Mouse (Mus musculus) limb, embryonic 11.5 days (tissue): ENCODE data around the gene Ctu1. TPM values are rescaled to one million over a fixed set of nuclear protein-coding genes. Genes with fewer than 3 reads are reported as not detected.
"Not testable (repeated sequence)": the region's sequence is repeated elsewhere in the genome, so short reads cannot be mapped to it uniquely, and the experiment has no call there.

ENCODE experiments used
- ATAC-seq: fragments of 200-750 bp; cut with Nextera tagmentation; 2 replicates; pipeline ENCODE4 v1.8.0; 2017; ENCODE audit warnings: low read depth; ENCODE audit not compliant: insufficient number of reproducible peaks, low FRiP score, low TSS enrichment
- DNase-seq: peaks from one replicate; pipeline ENCODE4 v3.0.0-alpha.2; 2015; ENCODE audit warnings: low spot score
- H3K27ac ChIP-seq: fragments of 300-500 bp; sonication (generic); replicated peaks from 2 replicates; pipeline ENCODE4 v1.5.1; 2014; ENCODE audit warnings: low read depth, mild to moderate bottlenecking, low read length
- H3K27me3 ChIP-seq: fragments of 300-500 bp; sonication (generic); 2 replicates; pipeline ENCODE4 v1.6.1; 2014; ENCODE audit warnings: mild to moderate bottlenecking, low read length, mixed read lengths; ENCODE audit not compliant: control insufficient read depth, insufficient read depth
- H3K36me3 ChIP-seq: fragments of 300-500 bp; sonication (generic); 2 replicates; pipeline ENCODE4 v1.6.1; 2014; ENCODE audit warnings: mild to moderate bottlenecking, low read length, moderate library complexity, mixed read lengths; ENCODE audit not compliant: control insufficient read depth, insufficient read depth
- H3K4me1 ChIP-seq: fragments of 300-500 bp; sonication (generic); 2 replicates; pipeline ENCODE4 v1.6.1; 2014; ENCODE audit warnings: low read length, mixed read lengths; ENCODE audit not compliant: control insufficient read depth, insufficient read depth
- H3K4me2 ChIP-seq: fragments of 300-500 bp; sonication (generic); 2 replicates; pipeline ENCODE4 v1.6.1; 2014; ENCODE audit warnings: low read depth, mild to moderate bottlenecking, moderate library complexity; ENCODE audit not compliant: severe bottlenecking
- H3K4me3 ChIP-seq: fragments of 300-500 bp; sonication (generic); 2 replicates; pipeline ENCODE4 v1.5.1; 2014; ENCODE audit warnings: low read depth, low read length
- H3K9ac ChIP-seq: fragments of 300-500 bp; sonication (generic); 2 replicates; pipeline ENCODE4 v1.6.1; 2014; ENCODE audit warnings: mild to moderate bottlenecking, low read length
- H3K9me3 ChIP-seq: fragments of 300-500 bp; sonication (generic); 2 replicates; pipeline ENCODE4 v1.6.1; 2016; ENCODE audit warnings: low read length; ENCODE audit not compliant: control insufficient read depth
- WGBS: fragments of 180-500 bp; shearing (Covaris S2); extraction: QIAGEN DNeasy Blood & Tissue Kit; methylation state at CpG from one replicate; pipeline ENCODE4 v1.1.7; 2014; 5-methylcytosine and 5-hydroxymethylcytosine counted together
- polyA plus RNA-seq: library from polyadenylated mRNA; unstranded; fragments of >200 nt; fragmentation: Nextera tagmentation; extraction: Ambion mirVana; gene quantifications from 2 replicates; pipeline ENCODE4 v1.2.1, GENCODE M21; 2014

Ctu1 gene
- polyA plus RNA-seq, 1 experiment from 2014 or later = 10.8 TPM

GRCm38 (mm10) chr7:43637118-43637517 lies 34.7 kb upstream of the Ctu1 start:
- no peak overlapping the region for H3K4me2 ChIP-seq
- no peaks in the 10 kb centered on the region for H3K36me3 ChIP-seq
- H3K9me3 ChIP-seq = no peaks in the 10 kb centered on the region
- H3K27ac ChIP-seq = no peak overlapping the region
- no peak overlapping the region for H3K4me3 ChIP-seq
- no peak for ATAC-seq
- no peaks in the 10 kb centered on the region for H3K27me3 ChIP-seq
- DNase-seq = no peak
- WGBS = 82% methylated on average over 1 of the region's 1 CpGs
- H3K4me1 ChIP-seq = no peaks in the 10 kb centered on the region
- H3K9ac ChIP-seq = no peak overlapping the region

- ATAC-seq = no peak
- WGBS = 92% methylated on average over 5 of the region's 5 CpGs
- DNase-seq = no peak
- Histone ChIP-seq H3K9me3 (no peaks in the 10 kb centered on the region), H3K4me2 (no peak overlapping the region), H3K36me3 (no peaks in the 10 kb centered on the region), H3K27ac (no peak overlapping the region), H3K27me3 (no peaks in the 10 kb centered on the region), H3K4me1 (no peaks in the 10 kb centered on the region), H3K9ac (no peak overlapping the region), H3K4me3 (no peak overlapping the region)
Observed at GRCm38 (mm10) chr7:43642587-43642986, 29.2 kb upstream of the Ctu1 start.

- no peak overlapping the region for H3K27ac ChIP-seq
- ATAC-seq (no peak), DNase-seq (no peak)
- no peak overlapping the region for H3K9ac ChIP-seq
- 77% methylated on average over 17 of the region's 17 CpGs for WGBS
- H3K36me3 ChIP-seq = no peaks in the 10 kb centered on the region
- H3K4me2 ChIP-seq = no peak overlapping the region
- H3K9me3 ChIP-seq = no peaks in the 10 kb centered on the region
- no peak overlapping the region for H3K4me3 ChIP-seq
- no peaks in the 10 kb centered on the region for H3K27me3 ChIP-seq
- no peaks in the 10 kb centered on the region for H3K4me1 ChIP-seq
Observed at GRCm38 (mm10) chr7:43643046-43643652, 28.7 kb upstream of the Ctu1 start.

- no peaks in the 10 kb centered on the region for H3K4me1 ChIP-seq
- no peaks in the 10 kb centered on the region for H3K36me3 ChIP-seq
- no peak overlapping the region for H3K27ac ChIP-seq
- no peak overlapping the region for H3K4me3 ChIP-seq
- ATAC-seq = no peak
- no peak overlapping the region for H3K9ac ChIP-seq
- no peaks in the 10 kb centered on the region for H3K27me3 ChIP-seq
- no peak for DNase-seq
- WGBS = 90% methylated on average over 6 of the region's 6 CpGs
- H3K4me2 ChIP-seq = no peak overlapping the region
- H3K9me3 ChIP-seq = no peaks in the 10 kb centered on the region; the same call in 1 of the 2 replicates
Observed at GRCm38 (mm10) chr7:43652683-43653082, 19.1 kb upstream of the Ctu1 start.

GRCm38 (mm10) chr7:43654519-43654918 lies 17.3 kb upstream of the Ctu1 start:
- whole genome bisulfite sequencing = 79% methylated on average over 3 of the region's 3 CpGs
- no peak overlapping the region for H3K27ac ChIP-seq
- no peaks in the 10 kb centered on the region for H3K36me3 ChIP-seq
- no peaks in the 10 kb centered on the region for H3K27me3 ChIP-seq
- DNase-seq (no peak), ATAC-seq (no peak)
- H3K9me3 ChIP-seq = no peaks in the 10 kb centered on the region; the same call in 1 of the 2 replicates
- no peak overlapping the region for H3K4me3 ChIP-seq
- no peak overlapping the region for H3K4me2 ChIP-seq
- no peak overlapping the region for H3K9ac ChIP-seq
- H3K4me1 ChIP-seq = no peaks in the 10 kb centered on the region

GRCm38 (mm10) chr7:43656232-43656631 lies 15.6 kb upstream of the Ctu1 start:
- H3K27ac ChIP-seq = no peak overlapping the region
- H3K4me1 ChIP-seq = no peaks in the 10 kb centered on the region
- no peak overlapping the region for H3K4me2 ChIP-seq
- no peaks in the 10 kb centered on the region for H3K36me3 ChIP-seq
- no peak overlapping the region for H3K4me3 ChIP-seq
- no peaks in the 10 kb centered on the region for H3K27me3 ChIP-seq
- 67% methylated on average over 6 of the region's 6 CpGs for WGBS
- no peaks in the 10 kb centered on the region; the same call in 1 of the 2 replicates for H3K9me3 ChIP-seq
- no peak overlapping the region for H3K9ac ChIP-seq
- ATAC-seq (no peak), DNase-seq (no peak)

- Histone ChIP-seq H3K4me2 (no peak within 1 kb of the TSS), H3K4me3 (no peak within 1 kb of the TSS), H3K9ac (no peak within 1 kb of the TSS), H3K27ac (no peak within 1 kb of the TSS), H3K4me1 (no peaks in the 10 kb centered on the region), H3K36me3 (no peaks in the 10 kb centered on the region), H3K9me3 (no peaks in the 10 kb centered on the region), H3K27me3 (no peaks in the 10 kb centered on the region)
- ATAC-seq (no peak), DNase-seq (no peak)
- WGBS = 44% methylated on average over 1 of the region's 1 CpGs
Observed at GRCm38 (mm10) chr7:43660002-43660401, 11.8 kb upstream of the Ctu1 start, which contains the start of gene Siglece. Siglece (minus strand) TSS chr7:43660161.

GRCm38 (mm10) chr7:43662804-43663203 lies 9.0 kb upstream of the Ctu1 start:
- no peak overlapping the region for H3K4me2 ChIP-seq
- DNase-seq (no peak), ATAC-seq (no peak)
- no peaks in the 10 kb centered on the region for H3K4me1 ChIP-seq
- H3K27ac ChIP-seq = no peak overlapping the region
- 100% methylated on average over 1 of the region's 1 CpGs for WGBS
- H3K9me3 ChIP-seq = no peaks in the 10 kb centered on the region
- no peak overlapping the region for H3K4me3 ChIP-seq
- no peaks in the 10 kb centered on the region for H3K27me3 ChIP-seq
- no peaks in the 10 kb centered on the region for H3K36me3 ChIP-seq
- H3K9ac ChIP-seq = no peak overlapping the region

- not testable (repeated sequence) for ATAC-seq
Observed at GRCm38 (mm10) chr7:43667221-43667620, 4.6 kb upstream of the Ctu1 start.

More at GRCm38 (mm10) chr7:43667221-43667620, 4.6 kb upstream of the Ctu1 start:
- not testable (repeated sequence) for H3K9ac ChIP-seq, DNase-seq, H3K4me3 ChIP-seq, H3K36me3 ChIP-seq, H3K4me1 ChIP-seq, H3K27me3 ChIP-seq, H3K27ac ChIP-seq, H3K9me3 ChIP-seq, H3K4me2 ChIP-seq
- 88% methylated on average over 4 of the region's 4 CpGs for WGBS
